Mouse (Mus musculus) spleen, adult 2 months (tissue): ENCODE measurements around the gene Ntn1. TPM values are rescaled to one million over a fixed set of nuclear protein-coding genes. Genes with fewer than 3 reads are reported as not detected.

ENCODE experiments used
- DNase-seq, 2 experiments: peaks; one replicate each; pipeline versions ENCODE4 v3.0.0 to v3.0.0-alpha.2; 2012 to 2021; ENCODE audit warnings: low spot score in 2 of 2, low read depth in 1 of 2
- H3K27ac ChIP-seq: fragments of 200-500 bp; 2 replicates; pipeline ENCODE4 v1.5.1; 2012; ENCODE audit warnings: low read length, inconsistent platforms; ENCODE audit not compliant: insufficient read depth
- H3K27me3 ChIP-seq: fragments of 200-500 bp; 2 replicates; pipeline ENCODE4 v1.6.1; 2012; ENCODE audit warnings: mild to moderate bottlenecking, moderate library complexity, low read length, inconsistent platforms; ENCODE audit not compliant: control insufficient read depth, insufficient read depth
- H3K36me3 ChIP-seq: fragments of 200-500 bp; 2 replicates; pipeline ENCODE4 v1.6.1; 2012; ENCODE audit warnings: mild to moderate bottlenecking, low read length, inconsistent platforms; ENCODE audit not compliant: control insufficient read depth, insufficient read depth
- H3K4me1 ChIP-seq: fragments of 200-500 bp; 2 replicates; pipeline ENCODE4 v1.6.1; 2011; ENCODE audit warnings: inconsistent platforms; ENCODE audit not compliant: control insufficient read depth, insufficient read depth, insufficient read length
- H3K4me3 ChIP-seq: fragments of 200-500 bp; 2 replicates; pipeline ENCODE4 v1.5.1; 2011; ENCODE audit warnings: mild to moderate bottlenecking, inconsistent platforms; ENCODE audit not compliant: insufficient read depth, insufficient read length; ENCODE audit errors: extremely low read depth
- CTCF ChIP-seq: fragments of 200-500 bp; IDR thresholded peaks from 2 replicates; pipeline ENCODE4 v1.5.1; 2011; ENCODE audit warnings: mild to moderate bottlenecking, inconsistent platforms; ENCODE audit not compliant: insufficient read depth, insufficient read length, insufficient replicate concordance; ENCODE audit errors: extremely low read depth
- POLR2A ChIP-seq: fragments of 200-500 bp; IDR thresholded peaks from 2 replicates; pipeline ENCODE4 v1.6.1; 2011; ENCODE audit warnings: low read depth, low read length, inconsistent platforms
- WGBS: fragments of 180-500 bp; shearing (Covaris S2); methylation state at CpG from one replicate; pipeline ENCODE4 v1.1.7; 2018; 5-methylcytosine and 5-hydroxymethylcytosine counted together
- polyA plus RNA-seq: library from polyadenylated mRNA; depleted of rRNA; stranded (reverse); fragments of >200 nt; gene quantifications from 2 replicates; pipeline ENCODE4 v1.2.3, GENCODE M21; 2012

Ntn1 gene
- polyA plus RNA-seq, 1 experiment, result 3.8 TPM

- Histone ChIP-seq H3K27ac (no peak overlapping the region), H3K4me1 (peaks cover 17% of the 10 kb centered on the region), H3K36me3 (no peaks in the 10 kb centered on the region), H3K27me3 (peaks cover 34% of the 10 kb centered on the region), H3K4me3 (no peak overlapping the region)
- no peak for TF ChIP-seq POLR2A
- TF ChIP-seq CTCF, result no peak
- 18% methylated on average over 12 of the region's 12 CpGs for WGBS
- no peak for DNase-seq
These were observed 16.5 kb downstream of the Ntn1 start for GRCm38 (mm10) chr11:68384131-68384530.

GRCm38 (mm10) chr11:68383519-68383918, 17.1 kb downstream of the Ntn1 start:
- Histone ChIP-seq H3K27me3 (peaks cover 33% of the 10 kb centered on the region), H3K36me3 (no peaks in the 10 kb centered on the region), H3K4me1 (peaks cover 17% of the 10 kb centered on the region), H3K4me3 (no peak overlapping the region), H3K27ac (no peak overlapping the region)
- WGBS, result 27% methylated on average over 10 of the region's 10 CpGs
- no peak for TF ChIP-seq POLR2A
- DNase-seq, result no peak

GRCm38 (mm10) chr11:68381833-68382232, 18.8 kb downstream of the Ntn1 start:
- Histone ChIP-seq H3K4me1 (peaks cover 17% of the 10 kb centered on the region), H3K4me3 (no peak overlapping the region), H3K27me3 (peaks cover 27% of the 10 kb centered on the region), H3K27ac (no peak overlapping the region), H3K36me3 (no peaks in the 10 kb centered on the region)
- no peak for TF ChIP-seq POLR2A
- no peak for TF ChIP-seq CTCF
- WGBS, result 81% methylated on average over 1 of the region's 1 CpGs
- no peak for DNase-seq

GRCm38 (mm10) chr11:68381318-68381717, 19.3 kb downstream of the Ntn1 start:
- Histone ChIP-seq H3K27me3 (peaks cover 22% of the 10 kb centered on the region), H3K36me3 (no peaks in the 10 kb centered on the region), H3K4me3 (no peak overlapping the region), H3K27ac (no peak overlapping the region), H3K4me1 (peaks cover 15% of the 10 kb centered on the region)
- DNase-seq, result no peak
- no peak for TF ChIP-seq CTCF
- WGBS, result 87% methylated on average over 9 of the region's 9 CpGs

GRCm38 (mm10) chr11:68378946-68379764, 21.5 kb downstream of the Ntn1 start:
- 72% methylated on average over 16 of the region's 16 CpGs for WGBS
- no peak for DNase-seq
- TF ChIP-seq CTCF (no peak), POLR2A (no peak)
- H3K27me3 ChIP-seq, result peaks cover 4% of the 10 kb centered on the region; the same call in 1 of the 2 replicates
- H3K4me1 ChIP-seq, result no peaks in the 10 kb centered on the region
- H3K36me3 ChIP-seq, result no peaks in the 10 kb centered on the region
- no peak overlapping the region for H3K27ac ChIP-seq
- H3K4me3 ChIP-seq, result no peak overlapping the region

GRCm38 (mm10) chr11:68378419-68378818, 22.2 kb downstream of the Ntn1 start:
- Histone ChIP-seq H3K4me3 (no peak overlapping the region), H3K27ac (no peak overlapping the region), H3K36me3 (no peaks in the 10 kb centered on the region), H3K27me3 (peaks cover 4% of the 10 kb centered on the region; the same call in 1 of the 2 replicates), H3K4me1 (no peaks in the 10 kb centered on the region)
- TF ChIP-seq CTCF (no peak), POLR2A (no peak)
- WGBS, result 64% methylated on average over 5 of the region's 5 CpGs
- DNase-seq, result no peak

- Histone ChIP-seq H3K36me3 (no peaks in the 10 kb centered on the region), H3K27ac (no peak overlapping the region), H3K4me1 (no peaks in the 10 kb centered on the region), H3K27me3 (no peaks in the 10 kb centered on the region), H3K4me3 (no peak overlapping the region)
- DNase-seq, result no peak
- WGBS, result 85% methylated on average over 10 of the region's 10 CpGs
- TF ChIP-seq CTCF (no peak), POLR2A (no peak)
These were observed 27.5 kb downstream of the Ntn1 start for GRCm38 (mm10) chr11:68373105-68373504.
